9 mouse cellular contexts compared by ENCODE assay signal in genomic region chr9:119002267-119002666, GRCm38 (mm10). TPM values are rescaled to one million over a fixed set of nuclear protein-coding genes. Genes with fewer than 3 reads are reported as not detected.
DNase-seq lines count a peak whose midpoint lies in the region; ATAC-seq and TF ChIP-seq lines count a peak whose summit lies in the region.
"Had no signal": no experiment of that assay in that cellular context is flagged by ENCODE, and none has a peak within 500 bp of the region (broad histone marks: within the 10 kb centered on the region; RNA-seq: fewer than 3 reads in every experiment).

No protein-coding gene starts in this region.

- peaks cover 10% of the 10 kb centered on the region for H3K4me1 ChIP-seq in bone marrow, adult 2 months (ENCODE audit: control insufficient read depth, insufficient read depth, low read length)

- peak; percentile 38 to 41 for DNase-seq in heart, adult 9 months (ENCODE audit: low spot score in 2 of 2)
- DNase-seq in kidney, postnatal 25 days: peak; percentile 52 to 75
- peak; percentile 81 for DNase-seq in lung, postnatal 25 days (ENCODE audit: low spot score)
- DNase-seq in thymus, postnatal 10 days (ENCODE audit: low spot score in 2 of 2): no peak
- no peak for DNase-seq in neural tube, embryonic 10.5 days (ENCODE audit: extremely low spot score, low spot score)
- no peak for DNase-seq in frontal cortex, postnatal 10 days (ENCODE audit: low spot score in 2 of 2)

- TF ChIP-seq CTCF in bone marrow, adult 2 months (IDR thresholded peaks at IDR 0.05; ENCODE audit: control insufficient read depth, insufficient read depth, low read length): no peak

- H3K4me3 ChIP-seq in bone marrow, adult 2 months (replicated peaks; ENCODE audit: control insufficient read depth, low read depth, low read length): peak overlapping the region; percentile 43
- H3K4me3 ChIP-seq: hindbrain, embryonic 15.5 days had no signal

- no peak for ATAC-seq in monocyte, adult 5-6 weeks (replicated peaks; ENCODE audit: insufficient number of reproducible peaks, low FRiP score, low TSS enrichment, poor library complexity, severe bottlenecking)

- no peak for TF ChIP-seq POLR2A in bone marrow, adult 2 months (IDR thresholded peaks at IDR 0.05; ENCODE audit: borderline replicate concordance, control insufficient read depth, low read depth, low read length)

- H3K27ac ChIP-seq in bone marrow, adult 2 months (ENCODE audit: control insufficient read depth, insufficient read depth, low read depth, low read length, poor library complexity): peak overlapping the region; percentile 40
- H3K27ac ChIP-seq: hindbrain, embryonic 15.5 days had no signal

- 30% methylated on average over 17 of the region's 17 CpGs for WGBS in bone marrow, adult 2 months

RNA-seq across cellular contexts. Expression of gene Vill, which starts 50.3 kb away (rescaled TPM):
- 19.5 and 35.2 TPM in 2 replicates for polyA plus RNA-seq in bone marrow, adult 2 months (2011; ENCODE audit: insufficient read depth, insufficient read length, low replicate concordance, missing spikeins)
- total RNA-seq in monocyte, adult 5-6 weeks (2017): 17.7 to 39.6 TPM (median 31.0 TPM) in 3 replicates

Comparison
In these comparisons a context has a peak if more than half of its experiments do, and no peak if none do; other contexts are left out.
1. DNase-seq: peak in heart, adult 9 months (2 of 2), kidney, postnatal 25 days (2 of 2) and lung, postnatal 25 days (single experiment); none in thymus, postnatal 10 days (0 of 2), neural tube, embryonic 10.5 days (single experiment) and frontal cortex, postnatal 10 days (0 of 2).